Mouse (Mus musculus): ENCODE results near the gene Smarca4.

DNA sequence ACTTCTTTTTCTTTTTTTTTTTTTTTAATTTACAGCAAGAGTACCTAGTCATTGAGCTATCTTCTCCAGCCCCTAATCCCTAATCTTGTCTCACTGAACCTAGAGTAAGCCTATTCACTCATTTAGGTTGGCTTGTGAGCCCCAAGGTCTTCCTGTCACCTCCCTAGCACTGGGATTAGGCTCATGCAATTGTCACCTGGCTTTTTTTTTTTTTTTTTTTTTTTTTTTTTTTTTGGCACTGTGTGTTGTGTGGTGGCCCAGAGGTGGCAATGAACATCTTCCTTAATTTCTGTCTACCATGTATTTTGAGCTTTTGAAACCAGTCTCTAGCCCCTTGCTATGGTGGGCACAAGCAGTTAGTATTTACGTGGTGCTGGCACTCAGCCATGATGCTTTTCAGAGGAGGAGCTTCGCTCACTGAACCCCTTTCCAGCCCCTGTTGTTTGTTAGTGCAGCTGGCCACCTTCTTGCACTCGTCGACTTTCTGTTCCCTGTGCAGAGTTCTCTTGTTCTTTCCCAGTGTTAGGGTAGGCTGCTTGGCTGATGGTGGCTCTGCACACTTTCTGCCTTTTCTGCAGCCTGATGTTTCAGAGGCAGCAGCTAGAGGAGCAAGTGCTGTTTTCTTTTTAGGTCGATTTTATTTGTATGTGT is 11.3 kb downstream of the Smarca4 start:
- no peak for TF ChIP-seq CTCF (IDR thresholded peaks at IDR 0.05; ENCODE audit: insufficient read depth, low read length)
- no peak for TF ChIP-seq POLR2A (IDR thresholded peaks at IDR 0.05; ENCODE audit: borderline replicate concordance, extremely low read depth, low read depth, low read length)
